In genomic region chr10:128923013-128923691, GRCm38 (mm10) we compare ENCODE assay signal across 1 mouse cellular context.
A peak's percentile ranks its signal among the peaks of the same experiment; 100 is the strongest.
TF ChIP-seq lines count a peak whose summit lies in the region.

No protein-coding gene starts in this region.

TF ChIP-seq in CH12.LX, 34 proteins besides CTCF, POLR2A, EP300 and RAD21:
- TF ChIP-seq E2F4 (IDR thresholded peaks at IDR 0.05; ENCODE audit: insufficient replicate concordance, low read depth, low read length) = no peak
- peak; percentile 32; the same call in 1 of the 2 replicates for TF ChIP-seq CHD2 (IDR thresholded peaks at IDR 0.05; ENCODE audit: low read length)
- peak; percentile 77 for TF ChIP-seq IRF4 (IDR thresholded peaks at IDR 0.05; ENCODE audit: low read depth, low read length)
- TF ChIP-seq USF2 (conservative IDR thresholded peaks at IDR 0.05; ENCODE audit: low read depth, low read length) = peak; percentile 100
- TF ChIP-seq NRF1 (IDR thresholded peaks at IDR 0.05; ENCODE audit: low read depth, low read length) = 0 out of 2 replicates have a peak, but pooled peaks have one; percentile 48
- peak; percentile 99 for TF ChIP-seq SIN3A (IDR thresholded peaks at IDR 0.05; ENCODE audit: low read length)
- 0 out of 2 replicates have a peak, but pooled peaks have one; percentile 40 for TF ChIP-seq KAT2A (IDR thresholded peaks at IDR 0.05; ENCODE audit: insufficient replicate concordance, low read length)
- no peak for TF ChIP-seq ZNF384 (IDR thresholded peaks at IDR 0.05; ENCODE audit: low read depth, low read length)
- 0 out of 2 replicates have a peak, but pooled peaks have one; percentile 22 for TF ChIP-seq MYC (IDR thresholded peaks at IDR 0.05; ENCODE audit: low read depth, low read length)
- TF ChIP-seq JUND (conservative IDR thresholded peaks at IDR 0.05; ENCODE audit: low read depth, low read length) = no peak
- 0 out of 2 replicates have a peak, but pooled peaks have one; percentile 46 for TF ChIP-seq TBP (conservative IDR thresholded peaks at IDR 0.05; ENCODE audit: low read depth, low read length)
- TF ChIP-seq MAX (IDR thresholded peaks at IDR 0.05; ENCODE audit: low read length) = peak; percentile 97
- peak; percentile 41; the same call in 1 of the 2 replicates for TF ChIP-seq NELFE (IDR thresholded peaks at IDR 0.05; ENCODE audit: low read depth, low read length)
- TF ChIP-seq GABPA (IDR thresholded peaks at IDR 0.05; ENCODE audit: insufficient replicate concordance, low read depth, low read length) = no peak
- peak; percentile 34; the same call in 1 of the 2 replicates for TF ChIP-seq TCF12 (IDR thresholded peaks at IDR 0.05; ENCODE audit: low read depth, low read length)
- TF ChIP-seq BHLHE40 (IDR thresholded peaks at IDR 0.05; ENCODE audit: low read depth, low read length) = peak; percentile 98
- peak; percentile 91 for TF ChIP-seq MXI1 (IDR thresholded peaks at IDR 0.05; ENCODE audit: low read depth, low read length)
- 0 out of 2 replicates have a peak, but pooled peaks have one; percentile 34 for TF ChIP-seq ETS1 (conservative IDR thresholded peaks at IDR 0.05; ENCODE audit: low read depth, low read length)
- TF ChIP-seq USF1 (IDR thresholded peaks at IDR 0.05; ENCODE audit: low read depth, low read length) = peak; percentile 99
- TF ChIP-seq PAX5 (IDR thresholded peaks at IDR 0.05; ENCODE audit: low read length) = no peak
- peak; percentile 93 for TF ChIP-seq ELF1 (IDR thresholded peaks at IDR 0.05; ENCODE audit: low read depth, low read length)
- TF ChIP-seq JUN (IDR thresholded peaks at IDR 0.05; ENCODE audit: insufficient read depth, low read depth, low read length) = no peak
- TF ChIP-seq HCFC1 (IDR thresholded peaks at IDR 0.05; ENCODE audit: low read depth, low read length) = peak; percentile 71
